In genomic region chr2:30827749-30828475, GRCm38 (mm10) we compare ENCODE assay signal across 7 mouse cellular contexts. TPM values are rescaled to one million over a fixed set of nuclear protein-coding genes. Genes with fewer than 3 reads are reported as not detected.
DNase-seq lines count a peak whose midpoint lies in the region; ATAC-seq and TF ChIP-seq lines count a peak whose summit lies in the region.

No protein-coding gene starts in this region.

- intact Hi-C loops in left cerebral cortex, postnatal 4 days (cut with DNase I) = loop anchor here (5.0 kb wide), 1 partner anchor 104 kb away; no protein-coding TSS in a partner anchor

- peak; percentile 98 for TF ChIP-seq CTCF in intestine, postnatal 0 days (IDR thresholded peaks at IDR 0.05; ENCODE audit: low read depth)
- TF ChIP-seq CTCF in small intestine, adult 2 months (IDR thresholded peaks at IDR 0.05; ENCODE audit: extremely low read depth, insufficient read length, insufficient replicate concordance, low read depth, low read length) = peak; percentile 87

- TF ChIP-seq POLR2A in small intestine, adult 2 months (IDR thresholded peaks at IDR 0.05; ENCODE audit: low read depth, low read length) = peak; percentile 69

- H3K9me3 ChIP-seq in intestine, postnatal 0 days (ENCODE audit: control insufficient read depth) = no peaks in the 10 kb centered on the region
- H3K9me3 ChIP-seq in midbrain, embryonic 12.5 days = no peaks in the 10 kb centered on the region

- under 1% methylated on average over 63 of the region's 63 CpGs for WGBS in intestine, postnatal 0 days
- under 1% methylated on average over 63 of the region's 63 CpGs for WGBS in midbrain, embryonic 12.5 days
- under 1% methylated on average over 63 of the region's 63 CpGs for whole genome bisulfite sequencing in small intestine, adult 2 months

- H3K27ac ChIP-seq in intestine, postnatal 0 days (ENCODE audit: low read depth, low read length) = peak overlapping the region; percentile 54
- 0 out of 2 replicates have a peak overlapping the region, but pooled peaks have one; percentile 40 for H3K27ac ChIP-seq in midbrain, embryonic 12.5 days (replicated peaks)
- no peak overlapping the region for H3K27ac ChIP-seq in small intestine, adult 2 months (ENCODE audit: insufficient read depth, low read depth, low read length)

- peak overlapping the region; percentile 78 for H3K9ac ChIP-seq in intestine, postnatal 0 days (ENCODE audit: low read depth, low read length)
- H3K9ac ChIP-seq in midbrain, embryonic 12.5 days (replicated peaks) = peak overlapping the region; percentile 88

- peak overlapping the region; percentile 96 for H3K4me2 ChIP-seq in intestine, postnatal 0 days (replicated peaks; ENCODE audit: low read depth)
- H3K4me2 ChIP-seq in midbrain, embryonic 12.5 days (replicated peaks) = peak overlapping the region; percentile 93

- peaks cover 36% of the 10 kb centered on the region for H3K36me3 ChIP-seq in intestine, postnatal 0 days (ENCODE audit: control insufficient read depth, insufficient read depth)
- peaks cover 36% of the 10 kb centered on the region for H3K36me3 ChIP-seq in midbrain, embryonic 12.5 days
- H3K36me3 ChIP-seq in small intestine, adult 2 months (ENCODE audit: control insufficient read depth, insufficient read depth, low read length) = peaks cover 25% of the 10 kb centered on the region

- 0 out of 2 replicates have a peak, but pooled peaks cover 5% of the 10 kb centered on the region for H3K4me1 ChIP-seq in intestine, postnatal 0 days (replicated peaks; ENCODE audit: control insufficient read depth, insufficient read depth, low read length)
- peaks cover 19% of the 10 kb centered on the region for H3K4me1 ChIP-seq in midbrain, embryonic 12.5 days
- peaks cover 9% of the 10 kb centered on the region for H3K4me1 ChIP-seq in small intestine, adult 2 months (ENCODE audit: control insufficient read depth, insufficient read depth, insufficient read length, low read length)

- DNase-seq in adrenal gland, adult 2 months = peak; percentile 95
- peak; percentile 90 for DNase-seq in embryo, embryonic 11.5 days (ENCODE audit: low read depth, low spot score)
- DNase-seq in gastrocnemius, postnatal 4 days (ENCODE audit: low spot score in 2 of 2) = peak; percentile 95 to 97
- peak; percentile 96 for DNase-seq in left cerebral cortex, postnatal 4 days

- H3K27me3 ChIP-seq in intestine, postnatal 0 days (replicated peaks; ENCODE audit: control insufficient read depth, insufficient read depth, low read length) = no peaks in the 10 kb centered on the region
- H3K27me3 ChIP-seq in midbrain, embryonic 12.5 days = no peaks in the 10 kb centered on the region
- no peaks in the 10 kb centered on the region for H3K27me3 ChIP-seq in small intestine, adult 2 months (ENCODE audit: control insufficient read depth, insufficient read depth, low read length)

- peak overlapping the region; percentile 98 for H3K4me3 ChIP-seq in intestine, postnatal 0 days (ENCODE audit: low read depth, low read length)
- H3K4me3 ChIP-seq in midbrain, embryonic 12.5 days = peak overlapping the region; percentile 73
- H3K4me3 ChIP-seq in small intestine, adult 2 months (ENCODE audit: low read depth, low read length) = peak overlapping the region; percentile 88

- ATAC-seq in intestine, postnatal 0 days = peak; percentile 89
- peak; percentile 81 for ATAC-seq in midbrain, embryonic 12.5 days (ENCODE audit: low FRiP score, low read depth)

RNA-seq across cellular contexts. Expression of gene Asb6, which starts 2.2 kb away (rescaled TPM):
- 10 to 100 TPM; 24.7 to 30.3 TPM for total RNA-seq in adrenal gland, adult 2 months (2021)
- 58.2 and 62.5 TPM in 2 replicates for polyA plus RNA-seq in adrenal gland, adult 2 months (2012; rRNA removed)
- 10 to 100 TPM; 13.4 to 18.9 TPM for total RNA-seq in gastrocnemius, postnatal 4 days (2021)
- 12.9 and 13.0 TPM in 2 replicates for polyA plus RNA-seq in intestine, postnatal 0 days (2015; fragmentation: Nextera tagmentation; extraction: Ambion mirVana)
- total RNA-seq in left cerebral cortex, postnatal 4 days (2021) = 10 to 100 TPM; 29.2 to 33.2 TPM
- 40.3 and 41.0 TPM in 2 replicates for polyA plus RNA-seq in midbrain, embryonic 12.5 days (2016; fragmentation: Nextera tagmentation; extraction: Ambion mirVana)
- 23.5 and 31.7 TPM in 2 replicates for polyA plus RNA-seq in small intestine, adult 2 months (2012; rRNA removed)

RNA-seq across cellular contexts. Expression of gene Prrx2, which starts 6.9 kb away (rescaled TPM):
- total RNA-seq in adrenal gland, adult 2 months (2021) = 1 to 10 TPM; 2.1 to 2.2 TPM
- polyA plus RNA-seq in adrenal gland, adult 2 months (2012; rRNA removed) = 4.3 and 5.0 TPM in 2 replicates
- total RNA-seq in gastrocnemius, postnatal 4 days (2021) = 10 to 100 TPM; 12.3 to 13.3 TPM
- 0.64 and 0.74 TPM in 2 replicates for polyA plus RNA-seq in intestine, postnatal 0 days (2015; fragmentation: Nextera tagmentation; extraction: Ambion mirVana)
- 1 to 10 TPM; 2.5 to 3.7 TPM for total RNA-seq in left cerebral cortex, postnatal 4 days (2021)
- 19.8 and 24.9 TPM in 2 replicates for polyA plus RNA-seq in midbrain, embryonic 12.5 days (2016; fragmentation: Nextera tagmentation; extraction: Ambion mirVana)
- polyA plus RNA-seq in small intestine, adult 2 months (2012; rRNA removed) = 1.8 and 2.6 TPM in 2 replicates

RNA-seq across cellular contexts. Expression of gene Ntmt1, which starts 20.3 kb away (rescaled TPM):
- total RNA-seq in adrenal gland, adult 2 months (2021) = 10 to 100 TPM; 33.5 to 45.4 TPM
- 69.9 and 77.1 TPM in 2 replicates for polyA plus RNA-seq in adrenal gland, adult 2 months (2012; rRNA removed)
- total RNA-seq in gastrocnemius, postnatal 4 days (2021) = 10 to 100 TPM; 29.2 to 32.8 TPM
- polyA plus RNA-seq in intestine, postnatal 0 days (2015; fragmentation: Nextera tagmentation; extraction: Ambion mirVana) = 45.3 and 50.5 TPM in 2 replicates
- total RNA-seq in left cerebral cortex, postnatal 4 days (2021) = 10 to 100 TPM; 55.6 to 58.9 TPM
- 103 and 110 TPM in 2 replicates for polyA plus RNA-seq in midbrain, embryonic 12.5 days (2016; fragmentation: Nextera tagmentation; extraction: Ambion mirVana)
- 14.3 and 23.8 TPM in 2 replicates for polyA plus RNA-seq in small intestine, adult 2 months (2012; rRNA removed)

RNA-seq across cellular contexts. Expression of gene 1700001O22Rik, which starts 24.5 kb away (rescaled TPM):
- total RNA-seq in adrenal gland, adult 2 months (2021) = 1 to 10 TPM; 1.8 to 5.0 TPM
- 2.8 and 3.6 TPM in 2 replicates for polyA plus RNA-seq in adrenal gland, adult 2 months (2012; rRNA removed)
- under 1 TPM; 0.69 to 0.88 TPM for total RNA-seq in gastrocnemius, postnatal 4 days (2021)
- 0.58 and 0.60 TPM in 2 replicates for polyA plus RNA-seq in intestine, postnatal 0 days (2015; fragmentation: Nextera tagmentation; extraction: Ambion mirVana)
- total RNA-seq in left cerebral cortex, postnatal 4 days (2021) = 1 to 10 TPM; 2.1 to 2.5 TPM
- polyA plus RNA-seq in midbrain, embryonic 12.5 days (2016; fragmentation: Nextera tagmentation; extraction: Ambion mirVana) = 2.4 and 2.6 TPM in 2 replicates
- polyA plus RNA-seq in small intestine, adult 2 months (2012; rRNA removed) = 0.71 and 1.9 TPM in 2 replicates
